Mouse (Mus musculus): Measurements from ENCODE around the gene Hs3st4.

Gene Hs3st4

GRCm38 (mm10) chr7:124347218-124348017, 364.7 kb downstream of the Hs3st4 start:
- DNase-seq (ENCODE audit: low spot score): no peak

GRCm38 (mm10) chr7:124354035-124354434, 371.4 kb downstream of the Hs3st4 start:
- no peak for DNase-seq (ENCODE audit: low spot score)

- no peak for DNase-seq (ENCODE audit: low spot score)
Observed at GRCm38 (mm10) chr7:124358068-124358467, 375.4 kb downstream of the Hs3st4 start.

- DNase-seq (ENCODE audit: low spot score): no peak
Observed at GRCm38 (mm10) chr7:124359836-124360235, 377.2 kb downstream of the Hs3st4 start.

- no peak for DNase-seq (ENCODE audit: low spot score)
Observed at GRCm38 (mm10) chr7:124372297-124372696, 389.6 kb downstream of the Hs3st4 start.

GRCm38 (mm10) chr7:124372697-124373096, 390.0 kb downstream of the Hs3st4 start:
- DNase-seq (ENCODE audit: low spot score): no peak

GRCm38 (mm10) chr7:124383489-124383888, 400.8 kb downstream of the Hs3st4 start:
- no peak for DNase-seq (ENCODE audit: low spot score)

- no peak for DNase-seq (ENCODE audit: low spot score)
Observed at GRCm38 (mm10) chr7:124399184-124399583, 416.5 kb downstream of the Hs3st4 start.

GRCm38 (mm10) chr7:124426951-124427350, 444.3 kb downstream of the Hs3st4 start:
- no peak for DNase-seq (ENCODE audit: low spot score)

Data from urinary bladder, postnatal 14 days (tissue).